Mouse (Mus musculus) megakaryocyte, embryonic 14.5 days (primary cell): ENCODE results near the gene Hgd.

Experiments
- FLI1 ChIP-seq: IDR thresholded peaks from 2 replicates; pipeline ENCODE4 v1.6.1; 2012; ENCODE audit warnings: low read length, inconsistent platforms, mixed read lengths
- GATA1 ChIP-seq: IDR thresholded peaks from 3 replicates; pipeline ENCODE4 v1.6.1; 2012; ENCODE audit warnings: mixed read lengths, low read length, inconsistent platforms, borderline replicate concordance

GRCm38 (mm10) chr16:37626388-37626949 lies 46.5 kb downstream of the Hgd start:
- no peak for TF ChIP-seq GATA1
- no peak for TF ChIP-seq FLI1
